ENCODE assay signal across 8 mouse cellular contexts in the genomic region with DNA sequence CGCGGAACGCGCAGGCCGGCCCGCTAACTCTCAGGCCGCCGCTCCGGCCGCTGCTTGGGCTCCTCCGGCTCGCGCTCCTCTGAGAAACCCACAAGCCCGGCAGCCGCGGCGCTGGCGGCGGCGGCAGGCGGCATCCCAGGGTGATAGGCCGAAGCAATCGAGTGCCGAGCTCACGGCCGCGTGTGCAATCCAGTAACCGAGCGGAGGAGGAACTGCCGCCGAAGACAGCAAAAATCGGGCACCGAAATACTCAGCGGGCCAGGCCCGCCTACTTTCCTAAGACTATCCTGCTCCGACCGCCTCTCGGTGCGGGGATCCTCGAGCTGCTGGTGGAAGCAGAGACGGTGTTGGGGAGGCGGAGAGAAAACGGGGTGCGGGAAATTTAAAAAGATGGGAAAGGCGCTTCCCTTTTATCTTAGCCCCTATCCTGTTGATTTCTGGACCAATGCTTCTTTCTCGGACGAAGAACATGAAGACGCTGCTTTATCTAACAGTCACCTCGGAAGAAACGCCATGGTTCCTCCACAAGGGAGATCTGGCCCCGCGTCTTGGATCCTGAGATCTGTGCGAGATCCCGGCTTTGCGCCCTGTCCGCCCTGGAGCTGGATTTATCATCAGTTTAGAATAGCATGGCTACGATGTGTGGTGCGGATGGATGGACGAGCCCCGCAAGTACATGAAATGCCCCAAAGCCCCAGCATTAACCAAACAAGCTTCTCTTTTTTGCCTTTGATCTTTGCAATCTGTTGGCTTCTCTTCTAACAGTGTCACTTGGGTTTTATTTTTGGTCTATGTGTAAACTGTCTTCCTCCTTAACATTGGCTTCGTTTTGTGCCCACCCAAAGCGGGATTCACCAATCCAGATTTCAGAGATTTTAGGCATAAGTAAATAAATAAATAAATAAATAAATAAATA. TPM values are rescaled to one million over a fixed set of nuclear protein-coding genes. Genes with fewer than 3 reads are reported as not detected.
DNase-seq lines count a peak whose midpoint lies in the region; ATAC-seq and TF ChIP-seq lines count a peak whose summit lies in the region.

Gene Rasal2 (minus strand): TSS at position 142 of the 916 bp plus-strand sequence.

- H3K4me3 ChIP-seq in ES-E14 (ENCODE audit: insufficient read depth in 1 of 2, low read depth in 1 of 2, low read length in 2 of 2, poor library complexity in 1 of 2, severe bottlenecking in 1 of 2), result peak within 1 kb of the TSS; percentile 88 to 90
- H3K4me3 ChIP-seq in forebrain, embryonic 15.5 days, result peak within 1 kb of the TSS; percentile 87
- H3K4me3 ChIP-seq in lung, adult 2 months (replicated peaks; ENCODE audit: extremely low read depth, low read depth, low read length), result peak within 1 kb of the TSS; percentile 74

- H3K9me3 ChIP-seq in ES-E14 (ENCODE audit: control insufficient read depth, insufficient read depth, low read depth, low read length), result no peaks in the 10 kb centered on the region
- H3K9me3 ChIP-seq in forebrain, embryonic 15.5 days, result no peaks in the 10 kb centered on the region

- peak within 1 kb of the TSS; percentile 76 for H3K4me2 ChIP-seq in forebrain, embryonic 15.5 days (replicated peaks)

- WGBS in forebrain, embryonic 15.5 days, result under 1% methylated on average over 62 of the region's 62 CpGs
- 1% methylated on average over 62 of the region's 62 CpGs for WGBS in lung, adult 2 months

- no peak for TF ChIP-seq CTCF in lung, adult 2 months (IDR thresholded peaks at IDR 0.05; ENCODE audit: insufficient read depth, low read length)

- 0 out of 4 replicates have a peak, but pooled peaks cover 0 to 1% of the 10 kb centered on the region in 2 experiments for H3K4me1 ChIP-seq in ES-E14 (ENCODE audit: control insufficient read depth in 2 of 2, insufficient read depth in 2 of 2, low read length in 2 of 2, poor library complexity in 1 of 2)
- peaks cover 24% of the 10 kb centered on the region for H3K4me1 ChIP-seq in forebrain, embryonic 15.5 days
- peaks cover 7% of the 10 kb centered on the region for H3K4me1 ChIP-seq in lung, adult 2 months (ENCODE audit: control insufficient read depth, insufficient read depth, low read length)

- H3K27me3 ChIP-seq in forebrain, embryonic 15.5 days, result no peaks in the 10 kb centered on the region

- TF ChIP-seq POLR2A in lung, adult 2 months (IDR thresholded peaks at IDR 0.05; ENCODE audit: borderline replicate concordance, extremely low read depth, low read depth, low read length), result peak; percentile 59; the same call in 1 of the 2 replicates

- H3K36me3 ChIP-seq in ES-E14 (ENCODE audit: control insufficient read depth, insufficient read depth, low read length, poor library complexity, severe bottlenecking), result no peaks in the 10 kb centered on the region
- no peaks in the 10 kb centered on the region for H3K36me3 ChIP-seq in forebrain, embryonic 15.5 days

- peak; percentile 93 for DNase-seq in ES-E14 (ENCODE audit: low read depth, low spot score)
- peak; percentile 96 for DNase-seq in cerebellum, adult 11-12 months
- DNase-seq in heart, postnatal 25 days (ENCODE audit: low spot score), result peak; percentile 92
- DNase-seq in layer of hippocampus, adult 18-20 months (ENCODE audit: low spot score in 2 of 2), result peak; percentile 96 to 97
- peak; percentile 93 for DNase-seq in lung, adult 2 months
- DNase-seq in thymus, adult 18-20 months, result peak; percentile 76 to 80

- peak; percentile 99 for ATAC-seq in forebrain, embryonic 15.5 days (replicated peaks)
- peak; percentile 99 for ATAC-seq in neutrophil, adult 5-6 weeks (ENCODE audit: extremely low read depth, insufficient number of reproducible peaks, low FRiP score, poor library complexity, severe bottlenecking)

- in situ Hi-C loops in ES-E14 (cut with MboI; ENCODE audit: low sequenced_read_pairs in 2 of 2, unreplicated experiment in 2 of 2), result no loop called here

- H3K27ac ChIP-seq in ES-E14 (ENCODE audit: insufficient read depth, low read depth, low read length, poor library complexity, severe bottlenecking), result peak within 1 kb of the TSS; percentile 54; the same call in 1 of the 2 replicates
- peak within 1 kb of the TSS; percentile 97 for H3K27ac ChIP-seq in forebrain, embryonic 15.5 days (replicated peaks)

- intact Hi-C loops in heart, postnatal 25 days (cut with DNase I), result loop anchor here (2.0 to 5.0 kb wide), 2 partner anchors 36 to 110 kb away; no protein-coding TSS in a partner anchor

- H3K9ac ChIP-seq in ES-E14 (ENCODE audit: insufficient read depth, low read depth, low read length, poor library complexity, severe bottlenecking), result peak within 1 kb of the TSS; percentile 85
- H3K9ac ChIP-seq in forebrain, embryonic 15.5 days (replicated peaks), result peak within 1 kb of the TSS; percentile 84

TF ChIP-seq in ES-E14, 5 proteins besides CTCF, POLR2A, EP300 and RAD21:
- no peak for TF ChIP-seq ZC3H11A (IDR thresholded peaks at IDR 0.05; ENCODE audit: borderline replicate concordance, low read depth, low read length)
- TF ChIP-seq CHD2 (IDR thresholded peaks at IDR 0.05; ENCODE audit: low read depth, low read length), result no peak
- peak; percentile 80 for TF ChIP-seq HCFC1 (IDR thresholded peaks at IDR 0.05; ENCODE audit: borderline replicate concordance, insufficient read depth, low read length)

RNA-seq across cellular contexts. Expression of gene Rasal2, which starts in this region (rescaled TPM):
- total RNA-seq in ES-E14 (2012; rRNA removed), result 8.1 and 11.9 TPM in 2 replicates
- 36.6 and 37.8 TPM in 2 replicates for polyA plus RNA-seq in forebrain, embryonic 15.5 days (2015; fragmentation: Nextera tagmentation; extraction: Ambion mirVana)
- 10 to 100 TPM; 21.6 to 34.8 TPM for total RNA-seq in heart, postnatal 25 days (2021)
- 10 to 100 TPM; 79.0 to 80.8 TPM for total RNA-seq in layer of hippocampus, adult 18-20 months (2021)
- 7.6 and 10.4 TPM in 2 replicates for polyA plus RNA-seq in lung, adult 2 months (2012; rRNA removed)
- 0.25 and 1.4 TPM in 2 replicates for total RNA-seq in neutrophil, adult 5-6 weeks (2017)

Comparison
In these comparisons a context has a peak if more than half of its experiments do, and no peak if none do; other contexts are left out.
1. Peak in every context shown above with its lines: DNase-seq, ATAC-seq, H3K4me3 ChIP-seq and H3K27ac ChIP-seq.